In the genomic region with DNA sequence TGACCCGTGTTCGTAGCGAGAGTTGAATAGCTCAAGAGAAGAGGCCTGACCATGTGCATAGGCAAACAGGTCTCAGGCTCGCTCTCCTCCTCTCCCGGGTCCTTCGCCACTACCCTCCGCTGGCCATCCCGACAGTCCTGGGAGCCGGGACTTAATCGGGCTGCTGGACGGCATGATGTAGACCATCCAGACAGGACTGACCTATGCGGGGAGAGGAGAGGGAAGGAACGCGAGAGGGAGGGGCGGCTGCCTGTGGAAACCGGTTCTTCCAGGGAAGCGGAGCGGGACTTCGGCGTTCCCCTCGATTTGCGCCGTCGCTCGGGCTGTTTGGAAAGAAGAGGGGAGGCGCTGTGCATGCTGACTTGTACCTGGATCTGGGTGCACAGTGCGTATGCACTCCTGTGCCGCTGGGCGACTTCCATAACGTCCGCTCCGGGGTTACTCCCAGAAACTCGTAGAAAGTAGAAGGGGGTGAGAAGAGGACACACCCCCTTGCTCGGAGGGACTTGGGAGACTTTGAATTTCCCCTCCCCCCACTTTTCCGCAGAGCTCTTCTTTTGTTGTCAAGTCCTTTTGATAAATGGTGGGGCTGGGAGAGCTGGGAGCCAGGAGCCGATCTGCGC, we compare ENCODE assay signal across 8 mouse cellular contexts. TPM values are rescaled to one million over a fixed set of nuclear protein-coding genes. Genes with fewer than 3 reads are reported as not detected.
A peak's percentile ranks its signal among the peaks of the same experiment; 100 is the strongest.
DNase-seq lines count a peak whose midpoint lies in the region; ATAC-seq and TF ChIP-seq lines count a peak whose summit lies in the region.

A gene (minus strand): TSS at position 311 of the 623 bp plus-strand sequence.

- no peaks in the 10 kb centered on the region for H3K9me3 ChIP-seq in hindbrain, postnatal 0 days (ENCODE audit: low read length)
- H3K9me3 ChIP-seq in liver, embryonic 13.5 days (replicated peaks): no peaks in the 10 kb centered on the region
- H3K9me3 ChIP-seq in neural tube, embryonic 12.5 days: no peaks in the 10 kb centered on the region

- ATAC-seq in hindbrain, postnatal 0 days: no peak
- ATAC-seq in liver, embryonic 13.5 days (ENCODE audit: low read depth): no peak
- ATAC-seq in neural tube, embryonic 12.5 days (ENCODE audit: low FRiP score, low read depth): no peak
- no peak for ATAC-seq in inflammation-experienced regulatory T-cells, adult 6 months

- peak within 1 kb of the TSS; percentile 76 for H3K4me3 ChIP-seq in gastrocnemius, adult 2 months
- H3K4me3 ChIP-seq in hindbrain, postnatal 0 days (ENCODE audit: low read length): peak within 1 kb of the TSS; percentile 85
- H3K4me3 ChIP-seq in liver, embryonic 13.5 days (replicated peaks): peak within 1 kb of the TSS; percentile 59
- H3K4me3 ChIP-seq in neural tube, embryonic 12.5 days: peak within 1 kb of the TSS; percentile 44

- peak; percentile 54 for DNase-seq in Muller cell, postnatal 12 days (ENCODE audit: inconsistent ontology term)
- peak; percentile 70 to 83 for DNase-seq in adrenal gland, postnatal 36 days
- DNase-seq in gastrocnemius, adult 2 months: peak; percentile 63
- peak; percentile 61 for DNase-seq in hindbrain, postnatal 0 days (ENCODE audit: low spot score)
- no peak for DNase-seq in liver, embryonic 13.5 days
- DNase-seq in left cerebral cortex, postnatal 25 days (ENCODE audit: low spot score in 2 of 2): no peak

- intact Hi-C loops in gastrocnemius, adult 2 months (cut with DNase I): loop anchor here (2.0 to 10.0 kb wide), 5 partner anchors 29 to 1415 kb away; a partner anchor contains a TSS
- intact Hi-C loops in left cerebral cortex, postnatal 25 days (cut with DNase I): loop anchor here (5.0 to 10.0 kb wide), 2 partner anchors 453 to 815 kb away; no protein-coding TSS in a partner anchor

- 0 out of 2 replicates have a peak, but pooled peaks cover 7% of the 10 kb centered on the region for H3K4me1 ChIP-seq in hindbrain, postnatal 0 days (ENCODE audit: insufficient read depth, low read length)
- H3K4me1 ChIP-seq in liver, embryonic 13.5 days (replicated peaks): peaks cover 46% of the 10 kb centered on the region
- H3K4me1 ChIP-seq in neural tube, embryonic 12.5 days: peaks cover 41% of the 10 kb centered on the region

- under 1% methylated on average over 36 of the region's 37 CpGs for whole genome bisulfite sequencing in hindbrain, postnatal 0 days
- WGBS in liver, embryonic 13.5 days (ENCODE audit: insufficient replicate concordance): 1% methylated on average over 37 of the region's 37 CpGs
- under 1% methylated on average over 37 of the region's 37 CpGs for WGBS in neural tube, embryonic 12.5 days

- H3K9ac ChIP-seq in hindbrain, postnatal 0 days (replicated peaks; ENCODE audit: low read length): peak within 1 kb of the TSS; percentile 30; the same call in 1 of the 2 replicates
- no peak within 1 kb of the TSS for H3K9ac ChIP-seq in liver, embryonic 13.5 days
- peak within 1 kb of the TSS; percentile 99 for H3K9ac ChIP-seq in neural tube, embryonic 12.5 days

- no peaks in the 10 kb centered on the region for H3K36me3 ChIP-seq in hindbrain, postnatal 0 days (ENCODE audit: insufficient read depth, low read length)
- no peaks in the 10 kb centered on the region for H3K36me3 ChIP-seq in liver, embryonic 13.5 days
- H3K36me3 ChIP-seq in neural tube, embryonic 12.5 days: peaks cover 15% of the 10 kb centered on the region

- peak within 1 kb of the TSS; percentile 84 for H3K4me2 ChIP-seq in hindbrain, postnatal 0 days (ENCODE audit: low read depth, low read length)
- peak within 1 kb of the TSS; percentile 66 for H3K4me2 ChIP-seq in liver, embryonic 13.5 days
- peak within 1 kb of the TSS; percentile 94 for H3K4me2 ChIP-seq in neural tube, embryonic 12.5 days (replicated peaks)

- peak; percentile 23; the same call in 1 of the 2 replicates for TF ChIP-seq CTCF in gastrocnemius, adult 2 months (IDR thresholded peaks at IDR 0.05)
- TF ChIP-seq CTCF in hindbrain, postnatal 0 days (IDR thresholded peaks at IDR 0.05; ENCODE audit: low read depth): no peak; the same call in 1 of the 2 replicates

- H3K27me3 ChIP-seq in hindbrain, postnatal 0 days (ENCODE audit: insufficient read depth, low read length): peaks cover 34% of the 10 kb centered on the region
- H3K27me3 ChIP-seq in liver, embryonic 13.5 days: peaks cover 100% of the 10 kb centered on the region
- H3K27me3 ChIP-seq in neural tube, embryonic 12.5 days (replicated peaks): no peaks in the 10 kb centered on the region

- H3K27ac ChIP-seq in gastrocnemius, adult 2 months: peak within 1 kb of the TSS; percentile 99
- H3K27ac ChIP-seq in hindbrain, postnatal 0 days: peak within 1 kb of the TSS; percentile 71
- no peak within 1 kb of the TSS for H3K27ac ChIP-seq in liver, embryonic 13.5 days
- H3K27ac ChIP-seq in neural tube, embryonic 12.5 days: peak within 1 kb of the TSS; percentile 76

RNA-seq across cellular contexts. Expression of the gene that starts here (rescaled TPM):
- 10 to 100 TPM; 23.4 to 30.3 TPM for total RNA-seq in adrenal gland, postnatal 36 days (2021)
- 10 to 100 TPM in 1 of 2 experiments, 1 to 10 TPM in 1; 8.1 to 10.7 TPM for total RNA-seq in gastrocnemius, adult 2 months (2021)
- total RNA-seq in hindbrain, postnatal 0 days (2014; rRNA removed): 25.5 and 25.6 TPM in 2 replicates
- polyA plus RNA-seq in hindbrain, postnatal 0 days (2015; fragmentation: Nextera tagmentation; extraction: Ambion mirVana): 8.4 and 10.4 TPM in 2 replicates
- polyA plus RNA-seq in liver, embryonic 13.5 days (2015; fragmentation: Nextera tagmentation; extraction: Ambion mirVana): 0.82 and 1.4 TPM in 2 replicates
- polyA plus RNA-seq in neural tube, embryonic 12.5 days (2016; fragmentation: Nextera tagmentation; extraction: Ambion mirVana): 44.1 and 44.4 TPM in 2 replicates
- polyA plus RNA-seq in inflammation-experienced regulatory T-cells, adult 6 months (2017; shearing (Covaris generic)): not detected
- 1 to 10 TPM; 2.2 to 4.8 TPM for total RNA-seq in left cerebral cortex, postnatal 25 days (2021)

Comparison
In these comparisons a context has a peak if more than half of its experiments do, and no peak if none do; other contexts are left out.
1. DNase-seq: peak in Muller cell, postnatal 12 days (single experiment), adrenal gland, postnatal 36 days (2 of 2), gastrocnemius, adult 2 months (single experiment) and hindbrain, postnatal 0 days (single experiment); none in liver, embryonic 13.5 days (single experiment) and left cerebral cortex, postnatal 25 days (0 of 2).
2. Peak in every context shown above with its lines, with median percentiles within 50 percentile points of each other: H3K4me3 ChIP-seq and H3K4me2 ChIP-seq.